ENCODE assay signal across 18 mouse cellular contexts in genomic region chr2:18592221-18592620, GRCm38 (mm10).
DNase-seq lines count a peak whose midpoint lies in the region; ATAC-seq and TF ChIP-seq lines count a peak whose summit lies in the region.
"Had no signal": no experiment of that assay in that cellular context is flagged by ENCODE, and none has a peak within 500 bp of the region (broad histone marks: within the 10 kb centered on the region; RNA-seq: fewer than 3 reads in every experiment).

No protein-coding gene starts in this region.

- 0 out of 2 replicates have a peak, but pooled peaks cover 6% of the 10 kb centered on the region for H3K4me1 ChIP-seq in liver, postnatal 0 days (ENCODE audit: insufficient read depth)
- H3K4me1 ChIP-seq in midbrain, embryonic 15.5 days: no peaks in the 10 kb centered on the region
- H3K4me1 ChIP-seq: embryonic facial prominence, embryonic 12.5 days had no signal

- no peak for TF ChIP-seq CTCF in liver, postnatal 0 days (IDR thresholded peaks at IDR 0.05; ENCODE audit: low read depth)

- no peak overlapping the region for H3K4me2 ChIP-seq in liver, postnatal 0 days (ENCODE audit: low read depth, low read length)
- H3K4me2 ChIP-seq in midbrain, embryonic 15.5 days: no peak overlapping the region
- H3K4me2 ChIP-seq: embryonic facial prominence, embryonic 12.5 days; heart, embryonic 13.5 days; midbrain, embryonic 12.5 days had no signal

- ATAC-seq in liver, postnatal 0 days: no peak
- peak; percentile 96 for ATAC-seq in granulocyte monocyte progenitor cell, adult 5-6 weeks (replicated peaks; ENCODE audit: poor library complexity, severe bottlenecking)
- no peak for ATAC-seq in midbrain, embryonic 15.5 days (replicated peaks)

- no peak overlapping the region for H3K27ac ChIP-seq in liver, postnatal 0 days (ENCODE audit: low read depth)
- no peak overlapping the region for H3K27ac ChIP-seq in midbrain, embryonic 15.5 days
- H3K27ac ChIP-seq: embryonic facial prominence, embryonic 12.5 days; heart, embryonic 13.5 days; liver, embryonic 14.5 days; midbrain, embryonic 12.5 days had no signal

- DNase-seq in liver (peak; percentile 8), MN1 (ENCODE audit: low spot score) (no peak)
- no peak for DNase-seq in liver, postnatal 0 days
- DNase-seq in splenic B cell, adult 2 months (ENCODE audit: low read depth, low spot score): peak; percentile 60
- DNase-seq in embryo, embryonic 11 days: no peak
- DNase-seq in lung, postnatal 10 days: no peak
- DNase-seq: cerebellum, adult 11 months; cerebellum, postnatal 36 days; gastrocnemius, postnatal 36 days; kidney, adult 11 months; kidney, postnatal 25 days; right cerebral cortex, postnatal 14 days had no signal

- H3K9me3 ChIP-seq in liver, postnatal 0 days (ENCODE audit: low read length): no peaks in the 10 kb centered on the region
- no peaks in the 10 kb centered on the region for H3K9me3 ChIP-seq in midbrain, embryonic 15.5 days
- H3K9me3 ChIP-seq: embryonic facial prominence, embryonic 12.5 days; heart, embryonic 13.5 days; midbrain, embryonic 12.5 days had no signal

- no peak overlapping the region for H3K9ac ChIP-seq in liver, postnatal 0 days (replicated peaks)
- no peak overlapping the region for H3K9ac ChIP-seq in midbrain, embryonic 15.5 days
- H3K9ac ChIP-seq: embryonic facial prominence, embryonic 12.5 days; heart, embryonic 13.5 days; liver, embryonic 14.5 days; midbrain, embryonic 12.5 days had no signal

- H3K4me3 ChIP-seq in liver, postnatal 0 days (ENCODE audit: low read depth, low read length): no peak overlapping the region
- no peak overlapping the region for H3K4me3 ChIP-seq in midbrain, embryonic 15.5 days
- H3K4me3 ChIP-seq: embryonic facial prominence, embryonic 12.5 days; heart, embryonic 13.5 days; midbrain, embryonic 12.5 days had no signal

- WGBS in liver, postnatal 0 days (ENCODE audit: insufficient replicate concordance): 34% methylated on average over 4 of the region's 4 CpGs
- WGBS in midbrain, embryonic 15.5 days: 72% methylated on average over 4 of the region's 4 CpGs

- TF ChIP-seq EP300 in liver, postnatal 0 days (IDR thresholded peaks at IDR 0.05; ENCODE audit: low read depth): no peak

- no peaks in the 10 kb centered on the region for H3K27me3 ChIP-seq in liver, postnatal 0 days (ENCODE audit: insufficient read depth, low read length)
- H3K27me3 ChIP-seq in splenic B cell, adult 2 months (ENCODE audit: control insufficient read depth, insufficient read depth, low read length, poor library complexity, severe bottlenecking): peaks cover 2% of the 10 kb centered on the region; the same call in 1 of the 2 replicates
- no peaks in the 10 kb centered on the region; the same call in 1 of the 2 replicates for H3K27me3 ChIP-seq in midbrain, embryonic 15.5 days (replicated peaks)

- no peaks in the 10 kb centered on the region for H3K36me3 ChIP-seq in liver, postnatal 0 days (replicated peaks; ENCODE audit: insufficient read depth, low read length)
- no peaks in the 10 kb centered on the region for H3K36me3 ChIP-seq in splenic B cell, adult 2 months (ENCODE audit: control insufficient read depth, insufficient read depth, low read length, poor library complexity, severe bottlenecking)
- no peaks in the 10 kb centered on the region for H3K36me3 ChIP-seq in midbrain, embryonic 15.5 days (replicated peaks)
- H3K36me3 ChIP-seq: embryonic facial prominence, embryonic 12.5 days; heart, embryonic 13.5 days; midbrain, embryonic 12.5 days had no signal

Comparison
In these comparisons a context has a peak if more than half of its experiments do, and no peak if none do; other contexts are left out.
1. DNase-seq: peak in liver (single experiment) and splenic B cell, adult 2 months (single experiment); none in liver, postnatal 0 days (single experiment), embryo, embryonic 11 days (single experiment), lung, postnatal 10 days (single experiment) and MN1 (single experiment).